Comparison of ENCODE assay signal across 40 mouse cellular contexts in the genomic region with DNA sequence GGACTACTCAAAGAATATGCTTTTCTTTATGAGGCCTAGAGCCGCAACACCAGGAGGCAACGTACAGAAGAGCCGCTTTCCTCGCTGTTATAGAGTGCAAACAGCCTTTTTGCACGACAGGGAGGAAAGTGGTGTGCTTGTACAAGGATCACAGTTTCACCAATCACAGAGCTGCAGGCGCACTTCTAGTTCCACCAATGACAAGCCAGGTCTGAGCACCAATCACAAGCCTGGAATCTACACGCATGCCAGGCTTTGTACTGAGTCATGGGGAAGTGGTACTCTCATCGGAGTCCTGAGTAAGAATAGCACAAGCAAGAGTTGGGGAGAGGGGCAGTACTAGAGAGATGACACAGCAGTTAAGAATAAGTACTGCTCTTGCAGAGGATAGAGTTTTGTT. TPM values are rescaled to one million over a fixed set of nuclear protein-coding genes. Genes with fewer than 3 reads are reported as not detected.
"Had no signal": no experiment of that assay in that cellular context is flagged by ENCODE, and none has a peak within 500 bp of the region (broad histone marks: within the 10 kb centered on the region; RNA-seq: fewer than 3 reads in every experiment).

No protein-coding gene starts in this region.

- DNase-seq: gastrocnemius, postnatal 14 days; gastrocnemius, postnatal 36 days; heart, adult 18-20 months; heart, postnatal 14 days; heart, postnatal 36 days; kidney, adult 18-20 months; kidney, adult 8-10 months; kidney, postnatal 10 days; kidney, postnatal 25 days; kidney, postnatal 4 days; left cerebral cortex, postnatal 4 days had no signal

- H3K9ac ChIP-seq: heart, embryonic 13.5 days; heart, embryonic 15.5 days; hindbrain, embryonic 12.5 days; hindbrain, embryonic 14.5 days; intestine, embryonic 15.5 days; limb, embryonic 13.5 days; limb, embryonic 15.5 days; liver, embryonic 12.5 days; liver, embryonic 14.5 days had no signal

- H3K4me1 ChIP-seq: heart, embryonic 10.5 days; heart, embryonic 13.5 days; heart, embryonic 15.5 days; hindbrain, embryonic 12.5 days; intestine, embryonic 15.5 days; limb, embryonic 13.5 days; limb, embryonic 15.5 days; liver, embryonic 12.5 days had no signal

- H3K27me3 ChIP-seq: heart, embryonic 13.5 days; heart, embryonic 15.5 days; hindbrain, embryonic 12.5 days; intestine, embryonic 15.5 days; limb, embryonic 13.5 days; limb, embryonic 15.5 days; liver, embryonic 12.5 days had no signal

- H3K27ac ChIP-seq: heart, embryonic 10.5 days; heart, embryonic 13.5 days; heart, embryonic 15.5 days; hindbrain, embryonic 12.5 days; hindbrain, embryonic 14.5 days; intestine, embryonic 15.5 days; layer of hippocampus, adult 2 months; left cerebral cortex, adult 2 months; limb, embryonic 13.5 days; limb, embryonic 15.5 days; liver, embryonic 12.5 days; liver, embryonic 14.5 days had no signal

- H3K36me3 ChIP-seq: heart, embryonic 10.5 days; heart, embryonic 13.5 days; heart, embryonic 15.5 days; hindbrain, embryonic 12.5 days; intestine, embryonic 15.5 days; limb, embryonic 13.5 days; limb, embryonic 15.5 days; liver, embryonic 12.5 days had no signal

- H3K4me3 ChIP-seq: heart, embryonic 10.5 days; heart, embryonic 13.5 days; heart, embryonic 15.5 days; hindbrain, embryonic 12.5 days; intestine, embryonic 15.5 days; layer of hippocampus, adult 2 months; left cerebral cortex, adult 2 months; limb, embryonic 13.5 days; limb, embryonic 15.5 days; liver, embryonic 12.5 days had no signal

- H3K4me2 ChIP-seq: heart, embryonic 13.5 days; heart, embryonic 15.5 days; hindbrain, embryonic 12.5 days; hindbrain, embryonic 14.5 days; intestine, embryonic 15.5 days; limb, embryonic 13.5 days; limb, embryonic 15.5 days; liver, embryonic 12.5 days had no signal

- H3K9me3 ChIP-seq: heart, embryonic 10.5 days; heart, embryonic 13.5 days; heart, embryonic 15.5 days; hindbrain, embryonic 12.5 days; intestine, embryonic 15.5 days; limb, embryonic 15.5 days; liver, embryonic 12.5 days had no signal

- ATAC-seq: hindbrain, embryonic 16.5 days; inflammation-experienced regulatory T-cells, adult 6 months; intestine, embryonic 15.5 days; intestine, postnatal 0 days; liver, embryonic 12.5 days had no signal

RNA-seq across cellular contexts. Expression of a gene that starts 14.0 kb away (rescaled TPM):
- total RNA-seq: gastrocnemius, adult 18-20 months; gastrocnemius, adult 8-10 months; gastrocnemius, postnatal 14 days; gastrocnemius, postnatal 36 days; heart, adult 18-20 months; heart, adult 8-10 months; heart, postnatal 14 days; heart, postnatal 36 days; hematopoietic stem cell, adult 5-6 weeks; layer of hippocampus, adult 2 months; layer of hippocampus, postnatal 10 days; layer of hippocampus, postnatal 25 days; left cerebral cortex, adult 2 months; left cerebral cortex, postnatal 25 days; left cerebral cortex, postnatal 4 days; liver, adult 2 months had no signal
- polyA plus RNA-seq: gonadal fat pad, adult 2 months; heart, embryonic 10.5 days; heart, embryonic 13.5 days; heart, embryonic 15.5 days; heart, postnatal 0 days; hindbrain, embryonic 12.5 days; hindbrain, embryonic 14.5 days; hindbrain, embryonic 16.5 days; inflammation-experienced regulatory T-cells, adult 6 months; intestine, embryonic 15.5 days; intestine, postnatal 0 days; kidney, embryonic 14.5 days; kidney, embryonic 16.5 days; limb, embryonic 11.5 days; limb, embryonic 13.5 days; limb, embryonic 15.5 days; liver, adult 2 months; liver, embryonic 12.5 days; liver, embryonic 14.5 days; liver, embryonic 16.5 days had no signal
